Mouse (Mus musculus) mouse embryonic stem cell (cell line): ENCODE measurements at regions not wholly inside any gene's neighbourhood (a gene's known extent, or its start where the extent isn't known, plus 50 kb on each side); places are given as distances from the start of the nearest gene placed in this dataset.

ENCODE experiments used
- in situ Hi-C, 2 experiments: fragments of 300-500 bp; cut with MboI; formaldehyde crosslinking; loops; 1 replicate in 1 of 2; 3 replicates in 1 of 2; pipeline ENCODE4 v1.14.3; 2019 to 2020; ENCODE audit warnings: low sequenced_read_pairs in 2 of 2, low pct_unique_long_range_greater_than_20kb in 1 of 2, mixed read lengths in 1 of 2; ENCODE audit not compliant: unreplicated experiment in 1 of 2

DNA sequence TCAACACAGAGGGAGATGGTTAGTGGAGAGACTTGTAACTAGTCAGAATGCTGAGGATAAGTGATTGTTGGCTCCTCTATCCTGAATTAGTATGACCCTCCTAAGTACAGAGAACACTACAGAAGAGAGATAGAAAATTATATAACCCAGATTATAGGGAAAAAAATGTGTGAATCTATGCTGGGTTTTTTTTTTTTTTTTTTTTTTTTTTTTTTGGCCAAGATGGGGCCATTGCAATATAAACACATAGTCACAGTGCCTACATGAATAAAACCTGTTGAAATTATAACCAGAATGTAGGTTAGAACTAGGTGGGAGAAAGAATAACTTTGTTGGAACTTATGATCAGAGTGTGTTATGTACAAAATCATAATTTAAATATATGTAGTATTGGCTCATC, 464.9 kb upstream of the Adcyap1 start:
- in situ Hi-C loops = loop anchor here in 1 of 2 experiments (25.0 kb wide), 1 partner anchor 328 kb away; no protein-coding TSS in a partner anchor

GRCm38 (mm10) chr17:92748172-92748571, 450.6 kb upstream of the Adcyap1 start:
- in situ Hi-C loops = loop anchor here in 1 of 2 experiments (25.0 kb wide), 1 partner anchor 314 kb away; no protein-coding TSS in a partner anchor
